Mouse (Mus musculus) forebrain, embryonic 16.5 days (tissue): ENCODE measurements around the gene Aire. TPM values are rescaled to one million over a fixed set of nuclear protein-coding genes. Genes with fewer than 3 reads are reported as not detected.
"Not testable (repeated sequence)": the region's sequence is repeated elsewhere in the genome, so short reads cannot be mapped to it uniquely, and the experiment has no call there.

Source experiments
- ATAC-seq: fragments of 200-750 bp; cut with Nextera tagmentation; 2 replicates; pipeline ENCODE4 v1.8.0; 2017; ENCODE audit warnings: mild to moderate bottlenecking, moderate library complexity
- H3K27ac ChIP-seq: fragments of 300-500 bp; sonication (generic); 2 replicates; pipeline ENCODE4 v1.5.1; 2014; ENCODE audit warnings: low read length, control low read depth
- H3K27me3 ChIP-seq: fragments of 300-500 bp; sonication (generic); replicated peaks from 2 replicates; pipeline ENCODE4 v1.6.1; 2014; ENCODE audit warnings: low read length; ENCODE audit not compliant: control insufficient read depth, insufficient read depth
- H3K36me3 ChIP-seq: fragments of 300-500 bp; sonication (generic); 2 replicates; pipeline ENCODE4 v1.6.1; 2014; ENCODE audit not compliant: control insufficient read depth, insufficient read depth
- H3K4me1 ChIP-seq: fragments of 300-500 bp; sonication (generic); replicated peaks from 2 replicates; pipeline ENCODE4 v1.6.1; 2014; ENCODE audit warnings: low read length; ENCODE audit not compliant: control insufficient read depth, insufficient read depth
- H3K4me2 ChIP-seq: fragments of 300-500 bp; sonication (generic); 2 replicates; pipeline ENCODE4 v1.6.1; 2014; ENCODE audit warnings: mild to moderate bottlenecking, low read length, control low read depth
- H3K4me3 ChIP-seq: fragments of 300-500 bp; sonication (generic); replicated peaks from 2 replicates; pipeline ENCODE4 v1.5.1; 2014; ENCODE audit warnings: mild to moderate bottlenecking, low read length, control low read depth
- H3K9ac ChIP-seq: fragments of 300-500 bp; sonication (generic); replicated peaks from 2 replicates; pipeline ENCODE4 v1.6.1; 2014; ENCODE audit warnings: low read depth, low read length, control low read depth
- H3K9me3 ChIP-seq: fragments of 300-500 bp; sonication (generic); 2 replicates; pipeline ENCODE4 v1.6.1; 2016; ENCODE audit warnings: low read length; ENCODE audit not compliant: control insufficient read depth
- WGBS: fragments of 180-500 bp; shearing (Covaris S2); extraction: QIAGEN DNeasy Blood & Tissue Kit; methylation state at CpG from one replicate; pipeline ENCODE4 v1.1.7; 2014; 5-methylcytosine and 5-hydroxymethylcytosine counted together
- polyA plus RNA-seq: library from polyadenylated mRNA; unstranded; fragments of >200 nt; fragmentation: Nextera tagmentation; extraction: Ambion mirVana; gene quantifications from 2 replicates; pipeline ENCODE4 v1.2.1, GENCODE M21; 2015

Gene Aire
- polyA plus RNA-seq, 1 experiment from 2014 or later: 0.34 TPM

DNA sequence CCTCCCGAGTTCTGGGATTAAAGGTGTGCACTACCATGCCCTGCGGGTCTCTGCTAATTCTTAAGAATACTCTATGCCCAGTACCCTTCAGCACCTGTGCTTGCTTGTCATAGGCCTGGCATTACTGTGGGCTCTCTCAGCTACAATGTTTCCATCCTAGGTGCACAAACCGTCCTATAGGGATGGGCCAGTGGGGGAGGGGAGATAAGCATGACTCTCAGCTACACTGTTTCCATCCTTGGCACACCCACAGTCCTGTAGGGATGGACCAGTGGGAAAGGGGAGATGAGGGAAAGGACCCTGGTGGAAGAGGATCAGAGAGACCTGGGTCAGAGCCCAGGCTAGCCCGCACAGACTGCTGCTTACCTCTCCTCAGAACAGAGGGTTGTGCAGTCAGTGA is 6.3 kb downstream of the Aire start:
- WGBS: 91% methylated on average over 4 of the region's 4 CpGs
- Histone ChIP-seq H3K36me3 (no peaks in the 10 kb centered on the region), H3K9ac (no peak overlapping the region), H3K4me1 (no peaks in the 10 kb centered on the region), H3K4me3 (no peak overlapping the region), H3K27me3 (no peaks in the 10 kb centered on the region), H3K27ac (no peak overlapping the region), H3K9me3 (no peaks in the 10 kb centered on the region), H3K4me2 (no peak overlapping the region)
- no peak for ATAC-seq

DNA sequence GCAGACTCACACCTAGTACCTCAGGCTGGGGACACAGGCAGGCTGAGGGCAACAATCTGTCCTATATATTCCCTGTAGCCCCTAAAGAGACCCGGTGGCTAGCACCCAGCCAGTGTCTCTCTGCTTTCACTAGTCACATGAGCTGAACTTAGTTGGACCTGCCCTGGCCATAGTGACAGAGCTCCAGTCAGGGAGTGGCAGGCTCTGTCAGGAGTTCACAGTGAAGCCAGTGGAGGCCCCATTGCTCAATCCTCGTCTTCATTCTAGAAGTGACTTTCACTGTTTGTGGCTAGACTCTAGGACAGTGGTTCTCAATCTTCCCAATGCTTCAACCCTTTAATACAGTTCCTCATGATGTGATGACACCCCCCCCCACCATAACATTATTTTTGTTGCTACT is 11.4 kb downstream of the Aire start:
- WGBS: 68% methylated on average over 2 of the region's 2 CpGs
- Histone ChIP-seq H3K27me3 (no peaks in the 10 kb centered on the region), H3K4me3 (no peak overlapping the region), H3K36me3 (no peaks in the 10 kb centered on the region), H3K27ac (no peak overlapping the region), H3K9ac (no peak overlapping the region), H3K9me3 (no peaks in the 10 kb centered on the region), H3K4me1 (no peaks in the 10 kb centered on the region), H3K4me2 (no peak overlapping the region)
- ATAC-seq: no peak

DNA sequence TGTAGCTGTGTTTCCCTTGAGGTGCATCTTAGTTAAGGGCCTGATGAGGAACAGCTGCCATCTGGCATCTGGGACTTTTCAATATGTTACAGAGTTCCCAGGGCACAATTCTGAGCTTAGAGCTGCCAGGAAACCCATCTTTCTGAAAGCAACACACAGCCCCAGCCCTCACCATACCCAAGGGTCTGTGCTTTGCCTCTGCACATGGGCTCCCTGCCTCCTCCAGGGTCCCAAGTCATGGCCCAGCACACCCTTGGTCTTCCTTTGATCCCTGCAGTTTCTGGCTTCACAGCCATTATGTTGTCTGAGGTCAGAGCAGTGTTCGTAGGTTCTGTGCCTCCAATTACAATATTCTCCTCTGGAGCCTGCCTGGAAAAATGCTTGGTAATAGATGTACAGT is 14.3 kb downstream of the Aire start:
- H3K4me2 ChIP-seq: no peak overlapping the region
- H3K9me3 ChIP-seq: no peaks in the 10 kb centered on the region
- H3K27ac ChIP-seq: no peak overlapping the region
- H3K4me3 ChIP-seq: no peak overlapping the region
- ATAC-seq: no peak
- 87% methylated on average over 1 of the region's 1 CpGs for WGBS
- no peak overlapping the region for H3K9ac ChIP-seq
- H3K4me1 ChIP-seq: no peaks in the 10 kb centered on the region
- no peaks in the 10 kb centered on the region for H3K36me3 ChIP-seq
- H3K27me3 ChIP-seq: no peaks in the 10 kb centered on the region

DNA sequence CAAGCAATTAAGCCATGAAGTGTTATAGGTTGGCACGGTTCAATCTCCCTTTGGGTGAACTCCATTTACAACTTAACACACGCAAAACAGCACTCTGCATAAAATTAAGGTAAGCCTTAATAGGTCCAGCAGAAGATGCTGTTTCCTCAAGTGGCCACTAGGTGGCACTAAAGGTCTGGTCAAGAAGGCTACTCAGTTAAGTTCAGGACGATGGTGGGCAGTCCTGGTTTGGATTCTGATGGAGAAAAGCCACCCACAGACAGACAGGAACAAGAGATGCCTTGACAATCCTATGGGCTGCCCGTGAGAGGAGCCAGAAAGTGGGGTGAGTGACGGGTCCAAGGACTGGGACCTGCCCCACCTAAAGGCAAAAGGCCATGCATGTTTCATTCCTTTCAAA is 15.3 kb downstream of the Aire start:
- 3% methylated on average over 5 of the region's 5 CpGs for WGBS
- no peaks in the 10 kb centered on the region for H3K36me3 ChIP-seq
- ATAC-seq: peak; percentile 66

DNA sequence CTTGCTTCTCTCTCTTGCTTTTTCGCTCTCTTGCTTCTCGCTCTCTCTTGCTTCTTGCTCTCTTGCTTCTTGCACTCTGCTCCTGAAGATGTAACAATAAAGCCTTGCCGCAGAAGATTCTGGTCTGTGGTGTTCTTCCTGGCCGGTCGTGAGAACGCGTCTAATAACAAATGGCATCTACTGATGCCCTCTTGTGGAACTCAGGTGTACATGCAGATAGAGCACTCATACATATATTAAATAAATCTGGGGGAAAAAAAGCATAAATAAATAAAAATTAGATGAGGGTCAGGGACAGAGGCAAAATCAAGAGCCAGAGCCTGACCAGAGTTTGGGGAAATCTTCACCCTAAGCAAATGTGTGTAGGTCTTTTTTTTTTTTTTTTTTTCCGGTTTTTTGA is 18.0 kb downstream of the Aire start:
- H3K4me3 ChIP-seq, H3K9me3 ChIP-seq, H3K9ac ChIP-seq, H3K4me2 ChIP-seq, H3K27ac ChIP-seq, ATAC-seq, H3K36me3 ChIP-seq, H3K27me3 ChIP-seq, H3K4me1 ChIP-seq: not testable (repeated sequence)
- WGBS: 68% methylated on average over 6 of the region's 8 CpGs

More for the DNA sequence above, 15.3 kb downstream of the Aire start:
- Histone ChIP-seq H3K4me2 (no peak overlapping the region), H3K9me3 (no peaks in the 10 kb centered on the region), H3K4me1 (no peaks in the 10 kb centered on the region), H3K4me3 (no peak overlapping the region), H3K27me3 (no peaks in the 10 kb centered on the region), H3K9ac (no peak overlapping the region), H3K27ac (no peak overlapping the region)

DNA sequence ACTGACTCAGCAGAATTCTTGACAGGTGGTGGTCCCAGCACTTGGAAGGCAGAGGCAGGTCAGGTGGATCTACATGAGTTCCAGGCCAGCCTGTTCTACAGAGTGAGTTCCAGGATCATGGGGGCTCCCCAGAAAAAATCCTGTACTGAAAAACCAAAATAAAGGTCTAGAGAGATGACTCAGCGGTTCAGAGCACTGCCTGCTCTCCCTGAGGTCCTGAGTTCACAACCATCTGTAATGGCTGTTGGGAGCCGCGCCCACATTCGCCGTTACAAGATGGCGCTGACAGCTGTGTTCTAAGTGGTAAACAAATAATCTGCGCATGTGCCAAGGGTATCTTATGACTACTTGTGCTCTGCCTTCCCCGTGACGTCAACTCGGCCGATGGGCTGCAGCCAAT is 23.4 kb downstream of the Aire start:
- not testable (repeated sequence) for H3K4me2 ChIP-seq, H3K9ac ChIP-seq, H3K36me3 ChIP-seq, H3K4me1 ChIP-seq, H3K27ac ChIP-seq, ATAC-seq, H3K4me3 ChIP-seq, H3K27me3 ChIP-seq, H3K9me3 ChIP-seq
- WGBS: 95% methylated on average over 6 of the region's 11 CpGs

DNA sequence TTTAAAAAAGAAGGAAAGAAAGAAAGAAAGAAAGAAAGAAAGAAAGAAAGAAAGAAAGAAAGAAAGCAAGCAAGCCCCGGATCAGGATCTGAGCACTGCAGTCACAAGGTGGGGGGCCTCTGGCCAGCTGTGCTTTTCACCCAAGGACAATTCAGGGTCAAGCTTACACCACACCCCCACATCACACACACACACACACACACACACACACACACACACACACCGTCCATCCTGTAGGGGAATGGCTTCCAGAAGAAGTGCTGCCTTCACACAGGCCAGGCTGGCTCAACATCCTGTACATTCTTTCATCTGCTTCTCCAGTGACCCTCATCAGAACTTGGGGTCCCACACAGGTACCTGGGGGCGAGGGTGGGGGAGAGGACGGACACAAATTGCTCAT is 24.1 kb downstream of the Aire start:
- Histone ChIP-seq H3K9ac (no peak overlapping the region), H3K4me1 (peaks cover 2% of the 10 kb centered on the region; the same call in 1 of the 2 replicates), H3K27me3 (no peaks in the 10 kb centered on the region), H3K4me3 (no peak overlapping the region), H3K9me3 (no peaks in the 10 kb centered on the region), H3K4me2 (no peak overlapping the region), H3K36me3 (no peaks in the 10 kb centered on the region), H3K27ac (no peak overlapping the region)
- ATAC-seq: no peak
- WGBS: 77% methylated on average over 4 of the region's 4 CpGs

DNA sequence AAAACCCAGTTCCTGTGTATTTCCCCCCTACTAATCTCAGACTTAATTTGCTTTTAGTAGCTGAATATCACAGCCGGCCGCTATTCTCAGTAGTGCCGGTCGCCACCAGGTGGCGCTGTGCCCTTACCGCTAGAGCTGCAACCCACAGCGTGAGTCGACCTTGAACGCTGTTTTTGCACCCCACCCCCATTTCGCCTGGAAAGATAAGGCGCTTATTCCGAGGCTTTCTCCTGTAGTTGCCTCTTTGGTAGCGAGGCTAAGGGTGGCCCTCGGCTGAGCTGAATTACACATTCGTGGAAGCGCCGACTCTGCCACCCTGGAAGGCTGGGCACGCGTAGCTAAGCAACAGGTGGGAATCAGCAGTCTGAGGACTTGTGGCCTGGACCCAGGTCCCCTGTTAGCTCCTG is 24.6 kb downstream of the Aire start:
- Histone ChIP-seq H3K4me2 (peak overlapping the region; percentile 57), H3K27me3 (no peaks in the 10 kb centered on the region), H3K36me3 (no peaks in the 10 kb centered on the region), H3K9me3 (no peaks in the 10 kb centered on the region), H3K9ac (no peak overlapping the region), H3K27ac (no peak overlapping the region), H3K4me1 (peaks cover 2% of the 10 kb centered on the region; the same call in 1 of the 2 replicates), H3K4me3 (peak overlapping the region; percentile 34)
- 15% methylated on average over 19 of the region's 19 CpGs for WGBS
- peak; percentile 89 for ATAC-seq

DNA sequence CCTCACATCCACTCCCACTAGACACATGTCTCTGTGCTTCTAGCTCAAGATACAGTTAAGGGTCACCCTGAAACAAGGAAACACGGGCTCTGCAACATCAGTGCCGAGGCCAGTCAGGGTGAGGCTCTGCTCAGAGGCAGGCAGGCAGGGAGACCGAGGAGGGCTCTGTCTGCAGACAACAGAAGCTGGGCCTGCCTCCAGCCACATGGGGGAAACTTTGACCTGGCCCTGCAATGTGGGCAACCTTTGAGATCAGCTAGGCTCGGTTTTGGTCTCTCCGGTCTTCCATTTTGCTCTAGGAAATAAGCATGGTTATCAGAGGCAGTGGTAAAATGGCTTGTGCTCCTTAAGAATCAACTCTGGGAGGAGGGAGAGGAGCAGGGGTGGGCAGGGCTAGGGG is 27.0 kb downstream of the Aire start:
- Histone ChIP-seq H3K4me1 (peaks cover 2% of the 10 kb centered on the region; the same call in 1 of the 2 replicates), H3K4me3 (no peak overlapping the region), H3K27ac (no peak overlapping the region), H3K4me2 (no peak overlapping the region), H3K9me3 (no peaks in the 10 kb centered on the region), H3K9ac (no peak overlapping the region), H3K27me3 (no peaks in the 10 kb centered on the region), H3K36me3 (no peaks in the 10 kb centered on the region)
- 53% methylated on average over 5 of the region's 5 CpGs for WGBS
- no peak for ATAC-seq

DNA sequence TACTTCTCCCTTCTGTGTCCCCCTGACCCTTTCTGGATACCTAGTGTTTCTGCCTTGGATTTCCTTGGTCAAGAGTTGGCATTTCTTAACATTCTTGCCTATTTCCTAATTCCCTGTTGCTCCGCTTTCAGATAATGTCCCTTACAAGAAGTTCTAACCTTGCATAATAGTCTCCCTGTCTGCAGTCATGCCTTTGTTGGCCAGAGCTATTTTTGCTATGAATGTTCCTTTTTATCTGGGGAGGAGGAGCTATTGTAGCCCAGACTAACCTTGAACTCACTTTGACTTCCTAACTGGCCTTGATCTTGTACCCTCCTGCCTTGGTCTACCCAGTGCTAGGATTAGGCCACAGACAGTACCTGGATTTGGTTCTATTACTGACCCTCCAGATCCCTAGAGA is 27.9 kb downstream of the Aire start:
- H3K9me3 ChIP-seq: no peaks in the 10 kb centered on the region
- no peaks in the 10 kb centered on the region for H3K27me3 ChIP-seq
- no peak for ATAC-seq
- H3K4me1 ChIP-seq: peaks cover 2% of the 10 kb centered on the region; the same call in 1 of the 2 replicates
- H3K4me3 ChIP-seq: no peak overlapping the region
- WGBS: 90% methylated on average over 1 of the region's 1 CpGs
- H3K36me3 ChIP-seq: no peaks in the 10 kb centered on the region
- no peak overlapping the region for H3K27ac ChIP-seq
- H3K4me2 ChIP-seq: no peak overlapping the region
- H3K9ac ChIP-seq: no peak overlapping the region
